Mouse (Mus musculus) heart, embryonic 16.5 days (tissue): ENCODE results near the gene Macrod2. TPM values are rescaled to one million over a fixed set of nuclear protein-coding genes. Genes with fewer than 3 reads are reported as not detected.

Source experiments
- ATAC-seq: fragments of 200-750 bp; cut with Nextera tagmentation; replicated peaks from 2 replicates; pipeline ENCODE4 v1.8.0; 2017; ENCODE audit warnings: moderate number of reproducible peaks; ENCODE audit not compliant: insufficient read depth, low FRiP score; ENCODE audit errors: extremely low read depth
- H3K27ac ChIP-seq: fragments of 300-500 bp; sonication (generic); 2 replicates; pipeline ENCODE4 v1.5.1; 2014; ENCODE audit warnings: mild to moderate bottlenecking, low read length, control low read depth, moderate library complexity
- H3K27me3 ChIP-seq: fragments of 300-500 bp; sonication (generic); 2 replicates; pipeline ENCODE4 v1.6.1; 2014; ENCODE audit warnings: low read length, mixed read lengths; ENCODE audit not compliant: control insufficient read depth, insufficient read depth
- H3K36me3 ChIP-seq: fragments of 300-500 bp; sonication (generic); 2 replicates; pipeline ENCODE4 v1.6.1; 2014; ENCODE audit not compliant: control insufficient read depth, insufficient read depth
- H3K4me1 ChIP-seq: fragments of 300-500 bp; sonication (generic); 2 replicates; pipeline ENCODE4 v1.6.1; 2014; ENCODE audit warnings: low read length, mixed read lengths; ENCODE audit not compliant: control insufficient read depth, insufficient read depth
- H3K4me2 ChIP-seq: fragments of 300-500 bp; sonication (generic); 2 replicates; pipeline ENCODE4 v1.6.1; 2014; ENCODE audit warnings: low read depth, mild to moderate bottlenecking, control low read depth, low read length
- H3K4me3 ChIP-seq: fragments of 300-500 bp; sonication (generic); 2 replicates; pipeline ENCODE4 v1.5.1; 2014; ENCODE audit warnings: mild to moderate bottlenecking, control low read depth, low read length
- H3K9ac ChIP-seq: fragments of 300-500 bp; sonication (generic); 2 replicates; pipeline ENCODE4 v1.6.1; 2014; ENCODE audit warnings: low read length, control low read depth
- H3K9me3 ChIP-seq: fragments of 300-500 bp; sonication (generic); replicated peaks from 2 replicates; pipeline ENCODE4 v1.6.1; 2016; ENCODE audit warnings: low read length; ENCODE audit not compliant: control insufficient read depth
- WGBS: fragments of 180-500 bp; shearing (Covaris S2); extraction: QIAGEN DNeasy Blood & Tissue Kit; methylation state at CpG from one replicate; pipeline ENCODE4 v1.1.7; 2014; 5-methylcytosine and 5-hydroxymethylcytosine counted together
- polyA plus RNA-seq: library from polyadenylated mRNA; unstranded; fragments of >200 nt; fragmentation: Nextera tagmentation; extraction: Ambion mirVana; gene quantifications from 2 replicates; pipeline ENCODE4 v1.2.1, GENCODE M21; 2015

Macrod2 gene
- polyA plus RNA-seq, 1 experiment from 2014 or later, result 23.2 TPM

DNA sequence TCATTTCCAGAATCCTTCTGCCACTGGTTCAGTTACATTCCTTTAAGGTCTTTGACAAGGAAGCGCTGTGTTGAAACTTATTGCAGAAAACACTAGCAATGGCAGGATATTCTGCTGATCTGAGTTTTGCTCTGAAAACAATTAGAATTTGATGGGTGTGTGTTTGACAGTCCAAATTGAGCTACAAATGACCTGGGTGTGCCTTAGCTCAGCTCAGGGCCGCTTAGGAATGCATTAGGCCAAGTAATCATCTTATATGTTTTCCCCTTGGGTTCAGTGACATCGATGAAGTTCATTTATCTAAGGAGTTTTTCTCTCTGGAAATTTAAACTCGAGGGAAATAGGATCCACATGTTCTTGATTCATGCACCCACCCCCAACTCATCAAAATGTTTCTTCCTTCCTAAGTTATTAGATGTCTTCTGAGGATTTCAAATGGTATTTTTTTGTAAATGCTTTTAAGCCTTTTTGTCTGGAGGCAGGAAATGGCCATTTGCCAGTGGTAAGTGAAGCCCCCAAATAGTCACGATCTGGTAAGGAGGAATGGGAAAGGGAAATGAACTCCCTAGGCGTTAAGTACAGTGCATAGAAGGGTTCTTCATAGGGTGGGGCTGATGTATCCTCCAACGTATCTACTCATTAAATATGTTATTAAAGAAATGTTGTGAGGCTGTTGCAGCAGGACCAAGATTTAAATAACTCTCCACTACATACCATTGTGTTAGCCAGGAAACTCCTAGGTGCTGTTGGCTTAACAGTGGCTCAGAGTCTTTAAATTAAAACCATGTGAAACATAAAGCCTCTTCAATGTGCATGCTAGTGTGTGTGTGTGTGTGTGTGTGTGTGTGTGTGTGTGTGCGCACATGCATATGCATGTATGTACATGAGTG lies 1430.7 kb downstream of the Macrod2 start:
- no peaks in the 10 kb centered on the region for H3K9me3 ChIP-seq
- no peak overlapping the region for H3K27ac ChIP-seq
- no peaks in the 10 kb centered on the region for H3K27me3 ChIP-seq
- no peak overlapping the region for H3K4me3 ChIP-seq
- no peaks in the 10 kb centered on the region for H3K4me1 ChIP-seq
- no peak overlapping the region for H3K4me2 ChIP-seq
- ATAC-seq, result no peak
- no peaks in the 10 kb centered on the region for H3K36me3 ChIP-seq
- H3K9ac ChIP-seq, result no peak overlapping the region
- 58% methylated on average over 8 of the region's 8 CpGs for WGBS

DNA sequence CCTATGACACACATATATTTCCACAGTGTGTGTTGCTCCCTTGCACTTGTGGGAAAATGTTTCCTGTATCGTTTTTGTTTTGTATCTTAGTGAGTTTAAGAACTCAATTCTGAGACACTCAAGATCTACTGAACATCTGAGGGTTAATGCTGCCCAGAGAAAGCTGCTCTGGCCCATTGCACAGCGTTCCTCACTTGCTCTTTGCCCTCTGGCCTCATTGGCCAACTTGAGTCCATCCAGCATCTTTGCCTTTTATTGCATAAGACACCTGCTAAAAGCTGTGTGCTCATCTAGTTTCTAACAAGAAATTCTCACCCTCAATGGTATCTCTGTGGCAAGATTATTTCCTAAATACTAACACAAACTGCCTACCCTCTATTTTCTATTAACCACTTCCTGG lies 1435.4 kb downstream of the Macrod2 start:
- Histone ChIP-seq H3K9ac (no peak overlapping the region), H3K9me3 (no peaks in the 10 kb centered on the region), H3K27ac (no peak overlapping the region), H3K36me3 (no peaks in the 10 kb centered on the region), H3K4me3 (no peak overlapping the region), H3K4me1 (no peaks in the 10 kb centered on the region), H3K27me3 (no peaks in the 10 kb centered on the region), H3K4me2 (no peak overlapping the region)
- no peak for ATAC-seq
- WGBS, result 68% methylated on average over 2 of the region's 2 CpGs

DNA sequence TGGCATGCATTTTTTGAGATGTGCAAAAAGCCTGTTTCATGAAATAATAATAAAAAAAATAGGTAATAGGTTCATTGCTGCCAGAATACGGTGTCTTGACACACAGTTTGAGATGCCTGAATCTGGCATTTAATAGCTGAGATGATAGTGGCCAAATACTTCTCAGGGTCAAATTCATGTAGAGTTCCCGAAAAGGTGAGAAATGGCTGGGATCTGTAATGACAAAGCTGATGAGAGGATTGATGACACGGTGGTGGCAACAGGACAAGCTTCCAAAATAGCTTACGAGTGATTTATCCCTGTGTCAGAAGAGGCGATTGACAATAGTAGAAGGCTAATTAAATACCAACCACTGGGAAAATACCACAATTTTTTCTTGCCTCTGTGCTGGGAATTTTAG lies 1436.4 kb downstream of the Macrod2 start:
- no peaks in the 10 kb centered on the region for H3K27me3 ChIP-seq
- H3K27ac ChIP-seq, result no peak overlapping the region
- ATAC-seq, result no peak
- no peaks in the 10 kb centered on the region for H3K9me3 ChIP-seq
- no peak overlapping the region for H3K4me2 ChIP-seq
- no peaks in the 10 kb centered on the region for H3K36me3 ChIP-seq
- H3K4me3 ChIP-seq, result no peak overlapping the region
- H3K4me1 ChIP-seq, result no peaks in the 10 kb centered on the region
- no peak overlapping the region for H3K9ac ChIP-seq
- 75% methylated on average over 5 of the region's 5 CpGs for WGBS

DNA sequence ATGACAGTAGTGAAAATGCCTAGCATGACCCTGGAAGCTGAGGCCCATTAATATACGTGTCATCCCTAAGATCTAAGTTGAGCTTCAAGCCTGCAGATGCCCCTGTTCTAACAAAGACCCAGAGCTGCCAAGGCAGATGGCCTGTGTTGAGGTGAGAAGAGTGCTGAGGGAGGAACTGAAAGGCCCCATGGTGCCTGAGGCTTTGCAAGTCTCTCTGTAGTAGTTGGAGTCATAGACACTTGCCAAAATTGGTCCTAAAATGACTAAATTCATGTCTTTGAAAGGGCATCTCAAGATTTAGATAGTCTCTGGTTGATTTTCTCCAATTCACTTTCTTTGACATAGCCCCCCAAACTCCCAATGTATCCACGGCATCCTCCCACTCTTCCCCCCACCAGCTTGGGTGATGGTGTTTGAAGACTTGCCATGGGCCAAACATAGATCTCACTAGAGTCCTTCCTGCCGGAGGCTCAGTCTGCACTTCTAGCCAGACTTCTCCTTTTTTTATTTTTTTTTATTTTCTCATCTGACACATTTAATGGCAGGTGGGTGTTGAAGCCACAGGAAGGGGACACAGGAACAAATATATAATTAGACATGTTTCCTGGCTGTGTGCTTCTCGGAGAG lies 1439.2 kb downstream of the Macrod2 start:
- no peaks in the 10 kb centered on the region for H3K9me3 ChIP-seq
- no peak overlapping the region for H3K4me2 ChIP-seq
- WGBS, result 81% methylated on average over 4 of the region's 4 CpGs
- no peak overlapping the region for H3K9ac ChIP-seq
- H3K27me3 ChIP-seq, result no peaks in the 10 kb centered on the region
- no peak overlapping the region for H3K4me3 ChIP-seq
- no peaks in the 10 kb centered on the region for H3K4me1 ChIP-seq
- H3K27ac ChIP-seq, result no peak overlapping the region
- H3K36me3 ChIP-seq, result no peaks in the 10 kb centered on the region
- ATAC-seq, result no peak

DNA sequence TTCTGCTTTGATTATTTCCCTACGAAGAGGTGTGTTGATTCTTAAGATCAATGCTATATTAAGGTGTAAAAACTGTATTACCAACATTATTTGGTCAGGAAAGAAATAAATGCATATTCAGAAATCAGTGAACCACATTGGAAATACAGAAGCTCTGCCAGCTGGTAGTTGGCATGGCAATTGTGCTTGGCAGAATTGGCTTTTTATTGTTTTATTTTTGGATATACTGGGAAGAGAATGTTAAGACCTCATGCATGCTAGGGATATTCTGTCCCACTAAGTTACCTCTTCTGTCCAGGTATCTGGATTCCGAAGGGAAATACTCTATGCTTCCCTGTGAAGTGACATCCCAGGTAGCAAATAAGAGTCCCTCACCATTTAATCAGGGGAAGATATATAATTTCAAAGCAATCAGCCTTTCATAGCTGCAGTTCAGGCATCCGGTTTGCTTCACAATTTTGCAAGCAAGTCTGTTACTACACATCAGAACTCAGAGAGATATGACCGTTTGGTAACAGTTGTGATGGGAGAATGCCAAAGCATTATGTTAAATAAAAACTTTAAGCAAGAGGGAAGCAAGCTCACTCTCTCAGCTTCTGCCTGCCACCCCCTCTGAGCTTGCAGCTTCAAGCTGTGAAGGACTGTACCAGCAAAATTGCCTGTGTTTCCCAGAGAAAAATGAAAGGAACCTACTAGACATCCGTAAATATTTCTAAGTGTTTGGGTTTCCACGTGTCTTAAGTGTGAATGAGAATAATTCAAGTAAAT lies 1449.5 kb downstream of the Macrod2 start:
- Histone ChIP-seq H3K27me3 (no peaks in the 10 kb centered on the region), H3K27ac (no peak overlapping the region), H3K9ac (no peak overlapping the region), H3K4me3 (no peak overlapping the region), H3K36me3 (no peaks in the 10 kb centered on the region), H3K9me3 (no peaks in the 10 kb centered on the region), H3K4me2 (no peak overlapping the region), H3K4me1 (no peaks in the 10 kb centered on the region)
- 65% methylated on average over 6 of the region's 6 CpGs for WGBS
- ATAC-seq, result no peak

DNA sequence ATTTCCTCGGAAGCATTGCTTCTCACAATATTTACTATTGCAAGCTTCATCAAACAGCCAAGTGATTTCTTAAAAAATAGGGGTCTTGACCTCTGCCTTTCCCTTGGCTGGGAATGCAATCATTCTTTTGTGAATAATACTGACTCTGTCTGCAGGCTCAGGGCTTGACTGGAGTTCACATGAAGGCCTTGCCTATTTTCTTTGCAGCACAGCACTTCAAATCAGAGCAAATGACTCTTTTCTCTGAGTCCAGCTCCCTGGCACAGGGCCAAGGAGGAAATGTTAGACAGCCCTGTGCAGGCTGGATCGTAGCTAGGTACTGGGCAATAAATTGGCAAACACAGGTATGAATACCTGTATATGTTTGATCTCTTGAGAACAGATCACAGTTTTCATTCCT lies 1464.1 kb downstream of the Macrod2 start:
- WGBS, result 55% methylated on average over 2 of the region's 2 CpGs

DNA sequence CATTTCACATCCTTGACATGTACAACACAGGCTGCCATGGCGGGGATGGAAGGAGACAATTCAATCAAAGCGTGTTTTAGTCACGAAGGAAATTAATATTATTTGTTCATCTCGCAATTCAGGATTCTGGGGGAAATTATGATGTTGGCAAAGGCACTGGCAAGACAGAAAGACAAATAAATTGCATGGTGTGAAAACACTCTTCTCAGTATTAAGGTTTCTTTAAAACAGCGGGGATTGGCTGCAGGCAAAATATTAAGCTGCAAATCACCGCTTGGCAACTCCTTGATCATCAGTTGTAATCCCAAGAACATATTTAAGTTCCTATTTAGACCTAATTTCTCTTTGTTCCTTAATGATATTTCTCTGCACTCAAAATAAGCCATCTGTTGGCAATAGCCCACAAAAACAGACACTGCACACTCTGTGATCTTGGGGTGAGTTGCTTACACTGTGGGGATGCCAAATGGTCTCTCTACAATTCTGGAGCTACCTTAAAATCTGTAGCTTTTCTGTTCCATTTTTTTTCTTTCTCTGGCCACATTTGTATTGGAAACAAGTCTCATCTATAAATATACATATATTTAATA lies 1466.7 kb downstream of the Macrod2 start:
- WGBS, result 89% methylated on average over 6 of the region's 6 CpGs
- Histone ChIP-seq H3K27me3 (no peaks in the 10 kb centered on the region), H3K4me2 (no peak overlapping the region)

More for the DNA sequence above, 1464.1 kb downstream of the Macrod2 start:
- H3K36me3 ChIP-seq, result no peaks in the 10 kb centered on the region
- H3K4me2 ChIP-seq, result no peak overlapping the region
- H3K9me3 ChIP-seq, result no peaks in the 10 kb centered on the region
- H3K27me3 ChIP-seq, result no peaks in the 10 kb centered on the region
- H3K4me1 ChIP-seq, result no peaks in the 10 kb centered on the region
- no peak overlapping the region for H3K27ac ChIP-seq
- ATAC-seq, result no peak
- no peak overlapping the region for H3K4me3 ChIP-seq
- H3K9ac ChIP-seq, result no peak overlapping the region

DNA sequence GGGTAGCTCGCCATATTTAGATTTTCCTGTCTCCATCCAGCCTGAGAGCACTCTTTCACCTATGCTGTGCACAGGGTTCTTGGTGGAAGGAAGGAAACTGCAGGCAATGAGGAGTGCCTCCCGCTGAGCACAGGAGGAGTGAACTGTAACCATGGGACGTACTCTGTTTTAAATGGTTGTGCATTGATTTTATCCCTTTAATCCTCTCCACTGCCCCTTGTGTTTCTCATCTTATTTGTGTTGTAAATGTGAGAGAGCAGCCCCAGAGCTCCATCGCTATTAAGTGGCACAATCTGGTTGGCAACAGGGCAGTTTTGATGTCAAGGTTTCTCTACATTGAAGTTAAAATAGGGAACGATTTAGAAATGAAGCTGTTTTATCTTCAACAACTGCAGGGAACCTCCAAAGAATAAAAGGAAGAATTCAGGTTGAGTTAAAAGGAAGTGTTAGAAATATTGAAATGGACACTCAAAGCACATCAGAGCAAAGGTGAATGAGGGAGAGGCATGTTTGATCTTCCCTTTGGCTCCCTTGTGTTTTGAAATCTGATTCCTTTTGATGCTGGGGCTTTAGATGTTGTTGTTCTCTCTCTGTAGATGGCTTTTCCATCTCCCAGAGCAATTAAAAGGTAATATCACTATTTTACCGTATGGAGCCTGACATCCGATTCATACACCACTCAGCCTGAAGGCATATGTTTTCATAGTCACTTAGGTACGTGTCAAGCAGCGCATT lies 1467.6 kb downstream of the Macrod2 start:
- H3K36me3 ChIP-seq, result no peaks in the 10 kb centered on the region
- 62% methylated on average over 9 of the region's 9 CpGs for WGBS
- H3K9me3 ChIP-seq, result no peaks in the 10 kb centered on the region
- no peak for ATAC-seq
- no peak overlapping the region for H3K4me2 ChIP-seq
- no peak overlapping the region for H3K9ac ChIP-seq
- no peaks in the 10 kb centered on the region for H3K27me3 ChIP-seq
- H3K4me1 ChIP-seq, result no peaks in the 10 kb centered on the region
- H3K4me3 ChIP-seq, result no peak overlapping the region
- H3K27ac ChIP-seq, result no peak overlapping the region

More for the DNA sequence above, 1466.7 kb downstream of the Macrod2 start:
- no peak for ATAC-seq
- no peak overlapping the region for H3K4me3 ChIP-seq
- no peak overlapping the region for H3K9ac ChIP-seq
- H3K36me3 ChIP-seq, result no peaks in the 10 kb centered on the region
- no peaks in the 10 kb centered on the region for H3K4me1 ChIP-seq
- no peaks in the 10 kb centered on the region for H3K9me3 ChIP-seq
- H3K27ac ChIP-seq, result no peak overlapping the region
